Mouse (Mus musculus) midbrain, embryonic 16.5 days (tissue): ENCODE measurements around the gene Idnk. TPM values are rescaled to one million over a fixed set of nuclear protein-coding genes. Genes with fewer than 3 reads are reported as not detected.

Experiments used
- ATAC-seq: fragments of 200-750 bp; cut with Nextera tagmentation; 2 replicates; pipeline ENCODE4 v1.8.0; 2017; ENCODE audit warnings: moderate TSS enrichment
- H3K27ac ChIP-seq: fragments of 300-500 bp; sonication (generic); 2 replicates; pipeline ENCODE4 v1.5.1; 2014; ENCODE audit warnings: mild to moderate bottlenecking, low read length, mixed read lengths
- H3K27me3 ChIP-seq: fragments of 300-500 bp; sonication (generic); 2 replicates; pipeline ENCODE4 v1.6.1; 2014; ENCODE audit warnings: low read depth, low read length, mixed read lengths; ENCODE audit not compliant: control insufficient read depth, insufficient read depth
- H3K36me3 ChIP-seq: fragments of 300-500 bp; sonication (generic); 2 replicates; pipeline ENCODE4 v1.6.1; 2014; ENCODE audit warnings: mild to moderate bottlenecking, low read length, moderate library complexity, mixed read lengths; ENCODE audit not compliant: control insufficient read depth, insufficient read depth
- H3K4me1 ChIP-seq: fragments of 300-500 bp; sonication (generic); 2 replicates; pipeline ENCODE4 v1.6.1; 2014; ENCODE audit warnings: mild to moderate bottlenecking, low read length, mixed read lengths; ENCODE audit not compliant: control insufficient read depth, insufficient read depth
- H3K4me2 ChIP-seq: fragments of 300-500 bp; sonication (generic); 2 replicates; pipeline ENCODE4 v1.6.1; 2014; ENCODE audit warnings: mild to moderate bottlenecking, low read length, mixed read lengths
- H3K4me3 ChIP-seq: fragments of 300-500 bp; sonication (generic); 2 replicates; pipeline ENCODE4 v1.5.1; 2014; ENCODE audit warnings: low read depth, mild to moderate bottlenecking, low read length, moderate library complexity, mixed read lengths
- H3K9ac ChIP-seq: fragments of 300-500 bp; sonication (generic); 2 replicates; pipeline ENCODE4 v1.6.1; 2014; ENCODE audit warnings: low read depth, low read length, mixed read lengths
- H3K9me3 ChIP-seq: fragments of 300-500 bp; sonication (generic); replicated peaks from 2 replicates; pipeline ENCODE4 v1.6.1; 2014; ENCODE audit warnings: mild to moderate bottlenecking, low read length, mixed read lengths; ENCODE audit not compliant: control insufficient read depth, poor library complexity, severe bottlenecking
- WGBS: fragments of 180-500 bp; shearing (Covaris S2); extraction: QIAGEN DNeasy Blood & Tissue Kit; methylation state at CpG from one replicate; pipeline ENCODE4 v1.1.7; 2014; 5-methylcytosine and 5-hydroxymethylcytosine counted together
- polyA plus RNA-seq: library from polyadenylated mRNA; unstranded; fragments of >200 nt; fragmentation: Nextera tagmentation; extraction: Ambion mirVana; gene quantifications from 2 replicates; pipeline ENCODE4 v1.2.1, GENCODE M21; 2015

The Idnk gene
- polyA plus RNA-seq, 1 experiment from 2014 or later, result 54.3 TPM

DNA sequence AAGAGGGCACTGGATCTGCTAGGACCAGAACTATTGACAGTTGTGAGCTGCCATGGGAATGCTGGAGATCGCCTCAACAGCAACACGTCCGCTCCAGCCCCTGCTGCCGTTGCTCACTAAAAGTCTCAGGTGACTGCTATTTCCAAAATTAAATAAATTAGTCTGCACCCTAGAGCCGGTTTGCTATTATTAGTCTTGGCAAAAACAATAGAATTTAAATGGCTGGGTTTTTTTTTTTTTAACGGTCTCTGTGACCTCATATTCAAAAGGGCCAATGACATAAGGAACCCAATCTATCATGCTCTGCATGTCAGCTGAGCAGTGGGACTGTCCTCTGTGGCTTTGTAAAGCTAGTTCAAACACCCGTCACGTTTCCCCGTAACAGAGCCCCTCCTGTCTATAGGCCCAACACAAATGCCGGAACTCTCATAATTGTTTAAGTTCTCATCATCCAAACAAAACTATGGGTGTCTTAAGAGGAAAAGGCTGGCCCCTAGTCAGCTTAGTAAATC, 34.6 kb upstream of the Idnk start:
- peaks cover 21% of the 10 kb centered on the region for H3K4me1 ChIP-seq
- WGBS, result 65% methylated on average over 10 of the region's 10 CpGs
- H3K36me3 ChIP-seq, result 0 out of 2 replicates have a peak, but pooled peaks cover 2% of the 10 kb centered on the region
- no peak overlapping the region for H3K27ac ChIP-seq
- ATAC-seq, result no peak
- H3K27me3 ChIP-seq, result no peaks in the 10 kb centered on the region
- H3K4me2 ChIP-seq, result no peak overlapping the region
- no peaks in the 10 kb centered on the region for H3K9me3 ChIP-seq
- H3K4me3 ChIP-seq, result no peak overlapping the region
- no peak overlapping the region for H3K9ac ChIP-seq

DNA sequence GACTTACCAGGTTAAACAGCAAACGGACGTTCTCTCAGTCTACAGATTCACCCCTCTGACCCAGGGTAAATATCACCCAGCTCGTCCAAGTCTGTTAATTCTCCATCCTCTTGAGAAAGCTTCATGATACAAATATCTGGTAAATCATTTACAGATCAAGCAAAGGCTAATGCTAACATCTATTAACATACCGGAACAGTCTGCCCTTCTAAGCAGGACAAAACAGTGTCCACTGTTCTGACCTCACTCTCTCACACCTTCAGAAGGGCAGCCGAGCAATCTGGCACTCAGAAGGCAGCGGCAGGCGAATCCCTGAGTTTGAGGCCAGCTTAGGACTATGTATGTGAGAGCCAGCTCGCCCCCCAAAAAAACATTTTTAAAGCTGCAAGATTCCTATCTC, 34.1 kb upstream of the Idnk start:
- Histone ChIP-seq H3K4me2 (no peak overlapping the region), H3K27me3 (no peaks in the 10 kb centered on the region), H3K36me3 (0 out of 2 replicates have a peak, but pooled peaks cover 2% of the 10 kb centered on the region), H3K9ac (no peak overlapping the region), H3K9me3 (no peaks in the 10 kb centered on the region), H3K4me1 (peaks cover 21% of the 10 kb centered on the region), H3K27ac (no peak overlapping the region), H3K4me3 (no peak overlapping the region)
- ATAC-seq, result no peak
- 69% methylated on average over 8 of the region's 8 CpGs for whole genome bisulfite sequencing

DNA sequence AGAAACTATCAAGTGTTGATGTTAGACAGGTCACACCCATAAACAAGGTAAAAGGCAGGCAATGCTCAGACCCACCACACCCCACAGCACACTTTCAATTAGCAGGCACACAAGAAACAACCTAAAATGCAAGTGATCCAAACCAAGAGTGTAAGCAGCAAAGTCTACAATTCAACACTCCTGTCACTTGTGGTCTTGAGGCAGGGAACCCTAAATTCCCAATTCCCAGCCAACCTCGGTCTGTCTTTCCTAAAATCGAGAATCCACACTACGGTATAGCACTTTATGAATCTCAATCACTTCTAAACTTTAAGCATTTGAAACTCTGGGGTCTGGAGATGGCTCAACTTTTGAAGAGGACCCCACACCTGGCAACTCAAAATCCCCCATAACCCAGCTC, 33.2 kb upstream of the Idnk start:
- no peaks in the 10 kb centered on the region for H3K27me3 ChIP-seq
- peaks cover 21% of the 10 kb centered on the region for H3K4me1 ChIP-seq
- H3K9me3 ChIP-seq, result no peaks in the 10 kb centered on the region
- no peak overlapping the region for H3K4me3 ChIP-seq
- 0 out of 2 replicates have a peak, but pooled peaks cover 2% of the 10 kb centered on the region for H3K36me3 ChIP-seq
- no peak overlapping the region for H3K4me2 ChIP-seq
- no peak overlapping the region for H3K27ac ChIP-seq
- no peak overlapping the region for H3K9ac ChIP-seq
- 89% methylated on average over 3 of the region's 3 CpGs for WGBS
- ATAC-seq, result no peak

DNA sequence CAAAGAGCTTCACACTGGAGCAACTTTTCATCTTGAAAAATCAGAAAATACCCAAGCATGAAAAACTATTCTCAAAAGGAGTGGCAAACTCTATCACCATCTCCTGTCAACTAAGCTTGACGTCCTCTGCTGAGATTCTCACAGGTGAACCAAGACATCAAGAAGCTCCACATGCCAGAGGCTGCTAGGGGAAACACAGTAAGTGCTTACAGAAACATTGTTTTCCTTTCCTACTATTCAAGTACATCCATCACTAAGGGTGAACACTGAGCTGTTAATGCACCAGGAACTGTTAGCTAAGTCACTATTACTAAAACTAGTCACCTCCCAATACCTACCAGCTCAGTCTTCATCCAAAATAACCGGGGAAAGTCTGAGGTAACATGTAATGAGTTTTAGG, 32.5 kb upstream of the Idnk start:
- Histone ChIP-seq H3K4me2 (no peak overlapping the region), H3K27ac (no peak overlapping the region), H3K9me3 (no peaks in the 10 kb centered on the region), H3K4me1 (peaks cover 27% of the 10 kb centered on the region), H3K36me3 (0 out of 2 replicates have a peak, but pooled peaks cover 2% of the 10 kb centered on the region), H3K27me3 (no peaks in the 10 kb centered on the region), H3K4me3 (no peak overlapping the region), H3K9ac (no peak overlapping the region)
- WGBS, result 59% methylated on average over 2 of the region's 2 CpGs
- no peak for ATAC-seq

DNA sequence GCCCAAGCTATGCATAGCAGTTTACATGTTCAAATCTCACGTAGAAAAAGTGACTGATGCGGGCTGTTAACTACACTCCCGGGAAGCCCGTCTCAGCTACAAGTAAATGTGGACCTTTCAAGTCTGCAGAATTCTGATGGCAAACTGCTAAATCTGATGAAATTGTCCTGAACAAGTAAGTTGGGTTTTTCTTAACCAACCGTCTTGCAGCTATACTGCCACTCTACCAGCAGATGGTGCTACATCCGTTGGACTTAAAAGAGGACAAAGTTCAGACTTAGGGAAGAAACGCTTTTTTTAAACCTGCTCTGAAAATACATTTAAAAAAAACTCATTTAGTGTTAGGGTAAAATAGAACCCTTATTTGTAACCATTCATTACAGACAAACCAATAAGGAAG, 31.3 kb upstream of the Idnk start:
- H3K4me1 ChIP-seq, result peaks cover 27% of the 10 kb centered on the region
- 32% methylated on average over 7 of the region's 7 CpGs for WGBS
- H3K27ac ChIP-seq, result no peak overlapping the region
- H3K4me3 ChIP-seq, result peak overlapping the region; percentile 34
- H3K4me2 ChIP-seq, result peak overlapping the region; percentile 85
- H3K9me3 ChIP-seq, result no peaks in the 10 kb centered on the region
- 0 out of 2 replicates have a peak, but pooled peaks cover 2% of the 10 kb centered on the region for H3K36me3 ChIP-seq
- ATAC-seq, result no peak
- no peaks in the 10 kb centered on the region for H3K27me3 ChIP-seq
- H3K9ac ChIP-seq, result peak overlapping the region; percentile 38; the same call in 1 of the 2 replicates

DNA sequence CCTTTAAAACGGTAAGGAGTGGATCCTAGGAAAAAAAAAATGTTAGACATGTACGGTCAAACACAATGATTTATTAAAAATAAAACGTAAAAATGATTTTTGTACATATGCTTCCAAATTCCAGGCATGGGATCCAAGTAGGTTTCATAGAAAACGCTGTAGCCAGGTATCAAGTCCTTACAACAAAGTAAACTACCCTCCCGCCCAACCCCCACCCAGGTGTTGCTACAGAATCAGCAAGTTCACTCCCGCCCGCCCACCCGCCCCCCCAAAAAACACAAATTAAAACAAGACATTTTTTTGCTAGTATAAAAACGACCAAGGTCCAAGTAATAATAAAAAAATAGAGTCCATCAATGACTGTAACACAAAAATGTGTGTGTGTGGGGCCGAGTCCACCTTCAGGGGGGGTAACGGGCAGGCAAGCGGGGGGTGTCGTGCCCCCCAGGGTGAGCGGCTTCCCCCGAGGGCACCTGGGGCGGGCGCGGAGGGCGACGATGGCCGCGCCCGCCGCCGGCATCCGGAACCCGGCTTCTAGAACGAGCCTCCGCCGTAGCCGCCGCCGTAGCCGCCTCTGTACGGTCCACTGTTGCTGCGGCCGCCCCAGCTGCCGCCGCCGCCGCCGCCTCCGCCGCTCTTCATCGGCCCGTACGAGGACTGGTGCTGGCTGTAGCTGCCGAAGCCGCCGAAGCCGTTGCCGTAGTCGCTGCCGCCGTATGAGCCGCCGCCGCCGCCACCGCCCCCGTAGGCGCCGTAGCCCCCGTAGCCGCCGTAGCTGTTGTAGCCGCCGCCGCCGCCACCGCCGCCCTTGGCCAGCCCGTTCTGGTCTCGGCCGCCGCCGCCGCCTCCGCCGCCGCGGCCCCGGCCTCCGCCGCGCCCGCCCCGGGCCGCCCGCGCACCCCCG, 30.3 kb upstream of the Idnk start:
- peak overlapping the region; percentile 85 for H3K4me2 ChIP-seq
- under 1% methylated on average over 40 of the region's 92 CpGs for WGBS

DNA sequence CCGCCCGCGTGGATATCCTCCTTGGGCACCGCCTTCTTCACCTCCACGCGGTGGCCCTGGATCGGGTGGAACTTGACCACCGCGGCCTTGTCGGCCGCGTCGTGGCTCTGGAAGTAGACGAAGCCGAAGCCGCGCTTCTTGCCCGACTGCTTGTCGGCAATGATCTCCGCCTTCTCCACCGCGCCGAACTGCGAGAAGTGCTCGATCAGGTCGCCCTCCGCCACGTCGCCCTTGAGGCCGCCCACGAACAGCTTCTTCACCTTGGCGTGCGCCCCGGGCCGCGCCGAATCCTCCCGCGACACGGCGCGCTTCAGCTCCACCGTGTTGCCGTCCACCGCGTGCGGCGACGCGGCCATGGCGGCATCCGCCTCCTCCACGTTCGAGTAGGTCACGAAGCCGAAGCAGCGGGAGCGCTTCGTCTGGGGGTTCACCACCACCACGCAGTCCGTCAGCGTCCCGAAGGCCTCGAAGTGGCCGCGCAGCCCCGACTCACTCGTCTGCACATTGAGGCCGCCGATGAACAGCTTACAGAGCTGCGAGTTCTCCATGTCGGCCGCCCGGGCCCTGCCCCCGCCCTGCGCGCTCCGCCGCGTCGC, 29.6 kb upstream of the Idnk start:
- Histone ChIP-seq H3K9ac (peak overlapping the region; percentile 98), H3K4me2 (peak overlapping the region; percentile 85), H3K4me3 (peak overlapping the region; percentile 95), H3K36me3 (0 out of 2 replicates have a peak, but pooled peaks cover 2% of the 10 kb centered on the region), H3K27me3 (no peaks in the 10 kb centered on the region), H3K27ac (peak overlapping the region; percentile 100), H3K4me1 (peaks cover 27% of the 10 kb centered on the region), H3K9me3 (no peaks in the 10 kb centered on the region)
- 0% methylated on average over 75 of the region's 81 CpGs for WGBS
- ATAC-seq, result peak; percentile 57

More for the DNA sequence above, 30.3 kb upstream of the Idnk start:
- peak overlapping the region; percentile 100 for H3K27ac ChIP-seq
- peak overlapping the region; percentile 95 for H3K4me3 ChIP-seq
- peak overlapping the region; percentile 98 for H3K9ac ChIP-seq
- peaks cover 27% of the 10 kb centered on the region for H3K4me1 ChIP-seq
- 0 out of 2 replicates have a peak, but pooled peaks cover 2% of the 10 kb centered on the region for H3K36me3 ChIP-seq
- H3K9me3 ChIP-seq, result no peaks in the 10 kb centered on the region
- H3K27me3 ChIP-seq, result no peaks in the 10 kb centered on the region
- ATAC-seq, result no peak

DNA sequence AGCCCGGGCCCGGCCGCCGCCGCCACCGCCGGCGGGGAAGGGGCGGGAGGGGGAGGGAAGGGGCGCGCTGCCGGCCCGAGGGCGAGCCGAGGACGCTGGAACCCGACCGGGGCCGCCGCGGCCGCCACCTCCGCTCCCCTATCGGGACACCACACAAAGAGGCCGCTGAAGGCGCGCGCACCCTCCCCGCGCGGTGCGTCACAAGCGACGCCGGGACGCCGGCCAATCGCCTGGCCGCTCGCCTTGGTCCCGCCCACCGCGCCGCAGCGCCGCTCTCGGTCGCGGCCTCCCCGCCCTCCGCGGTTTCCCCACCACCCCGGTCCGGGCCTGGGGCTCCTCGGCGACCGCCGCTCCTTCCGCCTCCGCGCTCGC, 29.1 kb upstream of the Idnk start, which contains the start of gene Hnrnpa0:
TSS of gene Hnrnpa0 (minus strand) at position 161 of the 372 bp plus-strand sequence.
- peak; percentile 95 for ATAC-seq
- peak within 1 kb of the TSS; percentile 85 for H3K4me2 ChIP-seq
- H3K36me3 ChIP-seq, result 0 out of 2 replicates have a peak, but pooled peaks cover 2% of the 10 kb centered on the region
- H3K9me3 ChIP-seq, result no peaks in the 10 kb centered on the region
- no peaks in the 10 kb centered on the region for H3K27me3 ChIP-seq
- peak within 1 kb of the TSS; percentile 100 for H3K27ac ChIP-seq
- H3K9ac ChIP-seq, result peak within 1 kb of the TSS; percentile 98
- peak within 1 kb of the TSS; percentile 95 for H3K4me3 ChIP-seq
- WGBS, result 0% methylated on average over 42 of the region's 62 CpGs
- peaks cover 27% of the 10 kb centered on the region for H3K4me1 ChIP-seq
